Mouse (Mus musculus) heart, postnatal 36 days (tissue): ENCODE results near the gene Epp13. TPM values are rescaled to one million over a fixed set of nuclear protein-coding genes. Genes with fewer than 3 reads are reported as not detected.
"Not testable (repeated sequence)": the region's sequence is repeated elsewhere in the genome, so short reads cannot be mapped to it uniquely, and the experiment has no call there.

Experiments
- DNase-seq, 2 experiments: peaks; one replicate each; pipeline ENCODE4 v3.0.0; 2021 to 2022
- intact Hi-C: fragments of 180-260 bp; cut with DNase I; formaldehyde crosslinking; loops from one replicate; pipeline ENCODE4 v1.15.1; 2025
- total RNA-seq, 2 experiments: library from RNA; stranded (reverse); gene quantifications; 2 replicates each; pipeline ENCODE4 v1.2.3; 2021

The Epp13 gene
- not detected for total RNA-seq

GRCm38 (mm10) chr7:6252410-6252809, at the start of gene Epp13:
Gene Epp13 (plus strand): TSS chr7:6252710.
- DNase-seq = no peak

GRCm38 (mm10) chr7:6204200-6204599, 48.3 kb upstream of the Epp13 start:
- intact Hi-C loops = no loop called here
- DNase-seq = no peak

More at GRCm38 (mm10) chr7:6252410-6252809, at the start of gene Epp13:
- intact Hi-C loops = no loop called here

GRCm38 (mm10) chr7:6213144-6213543, 39.4 kb upstream of the Epp13 start:
- peak in 1 of 2 experiments; percentile 21 for DNase-seq
- intact Hi-C loops = no loop called here

GRCm38 (mm10) chr7:6214691-6215090, 37.8 kb upstream of the Epp13 start:
- intact Hi-C loops = not testable (repeated sequence)

GRCm38 (mm10) chr7:6220147-6220546, 32.4 kb upstream of the Epp13 start:
- DNase-seq = no peak
- intact Hi-C loops = no loop called here

More at GRCm38 (mm10) chr7:6214691-6215090, 37.8 kb upstream of the Epp13 start:
- not testable (repeated sequence) for DNase-seq

GRCm38 (mm10) chr7:6221978-6222377, 30.5 kb upstream of the Epp13 start, which contains the start of gene Zscan5b:
Gene Zscan5b (plus strand): TSS chr7:6222278.
- DNase-seq = no peak
- intact Hi-C loops = loop anchor here (1.0 kb wide), 1 partner anchor 44 kb away; no protein-coding TSS in a partner anchor

- DNase-seq, intact Hi-C loops: not testable (repeated sequence)
Measured at GRCm38 (mm10) chr7:6228491-6228890, 24.0 kb upstream of the Epp13 start.

- no peak for DNase-seq
- intact Hi-C loops = loop anchor here (2.0 kb wide), 1 partner anchor 43 kb away; no protein-coding TSS in a partner anchor
Measured at GRCm38 (mm10) chr7:6239787-6240186, 12.7 kb upstream of the Epp13 start.

GRCm38 (mm10) chr7:6240841-6241425, 11.6 kb upstream of the Epp13 start:
- intact Hi-C loops = loop anchor here (2.0 kb wide), 1 partner anchor 42 kb away; no protein-coding TSS in a partner anchor
- peak; percentile 33 to 45 for DNase-seq

- intact Hi-C loops = no loop called here
Measured at GRCm38 (mm10) chr7:6244361-6245292, 7.9 kb upstream of the Epp13 start.

GRCm38 (mm10) chr7:6254451-6254850, 1.9 kb downstream of the Epp13 start:
- no peak for DNase-seq
- intact Hi-C loops = no loop called here

More at GRCm38 (mm10) chr7:6244361-6245292, 7.9 kb upstream of the Epp13 start:
- no peak for DNase-seq

- no peak for DNase-seq
- intact Hi-C loops = no loop called here
Measured at GRCm38 (mm10) chr7:6257386-6257785, 4.9 kb downstream of the Epp13 start.

GRCm38 (mm10) chr7:6258232-6259220, 6.0 kb downstream of the Epp13 start:
- intact Hi-C loops = no loop called here
- no peak for DNase-seq

GRCm38 (mm10) chr7:6260004-6260403, 7.5 kb downstream of the Epp13 start:
- DNase-seq, intact Hi-C loops: not testable (repeated sequence)

GRCm38 (mm10) chr7:6262120-6262519, 9.6 kb downstream of the Epp13 start:
- intact Hi-C loops = no loop called here
- DNase-seq = no peak

GRCm38 (mm10) chr7:6262984-6263383, 10.5 kb downstream of the Epp13 start:
- DNase-seq = no peak
- intact Hi-C loops = no loop called here

- DNase-seq = peak in 1 of 2 experiments; percentile 13
- intact Hi-C loops = no loop called here
Measured at GRCm38 (mm10) chr7:6265695-6266094, 13.2 kb downstream of the Epp13 start.

- no peak for DNase-seq
- intact Hi-C loops = no loop called here
Measured at GRCm38 (mm10) chr7:6277906-6278305, 25.4 kb downstream of the Epp13 start.

GRCm38 (mm10) chr7:6282749-6283148, 30.2 kb downstream of the Epp13 start:
- intact Hi-C loops = loop anchor here (2.0 to 10.0 kb wide), 4 partner anchors 42 to 842 kb away; partner anchors contain the start of genes Zfp444 and Zfp954
- DNase-seq = peak; percentile 60 to 74
